Mouse (Mus musculus): ENCODE measurements around the gene Klhdc1. TPM values are rescaled to one million over a fixed set of nuclear protein-coding genes. Genes with fewer than 3 reads are reported as not detected.

Gene Klhdc1
- total and polyA plus RNA-seq, 3 experiments: 6.4 to 8.2 (median 7.2) TPM

DNA sequence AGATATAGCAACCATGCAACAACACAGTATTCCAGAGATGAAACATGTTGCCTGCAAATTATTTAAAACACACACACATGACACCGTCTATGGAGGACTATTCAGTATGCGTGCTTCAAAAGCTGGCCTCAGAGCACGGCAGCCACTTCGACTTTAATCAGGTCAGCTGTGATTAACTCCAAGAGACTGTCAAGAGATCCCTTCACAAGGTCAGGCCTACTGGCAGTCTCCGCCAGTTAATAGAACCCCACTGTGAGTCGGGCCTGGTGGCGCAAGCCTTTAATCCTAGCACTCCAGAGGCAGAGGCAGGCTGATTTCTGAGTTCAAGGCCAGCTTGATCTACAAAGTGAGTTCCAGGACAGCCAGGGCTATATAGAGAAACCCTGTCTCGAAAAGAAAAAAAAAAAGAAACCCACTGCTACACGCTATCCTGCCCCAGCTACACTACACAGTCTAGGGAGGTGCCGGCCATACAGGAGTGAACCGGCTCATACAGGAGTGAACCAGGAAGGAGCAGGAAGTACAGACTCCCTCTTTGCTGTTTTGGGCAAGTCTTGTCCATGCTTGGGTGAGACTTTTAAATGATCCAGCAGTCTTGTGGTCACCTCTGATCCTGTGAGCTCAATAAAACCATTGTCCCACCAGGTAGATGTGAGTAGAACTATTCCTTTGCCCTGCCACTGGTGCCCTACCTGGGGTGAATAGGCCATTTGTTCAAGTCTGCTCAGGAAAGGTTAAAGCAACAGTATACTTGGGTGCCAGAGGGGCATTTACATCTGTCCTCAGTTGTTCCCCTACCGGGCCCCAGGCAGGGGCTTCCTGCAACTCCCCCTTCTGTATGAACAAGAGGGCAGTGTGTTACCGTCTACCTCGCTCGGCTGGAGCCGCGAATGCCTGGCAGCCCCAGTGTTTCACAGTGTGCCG lies 30.7 kb upstream of the Klhdc1 start:
- Histone ChIP-seq H3K4me3 (replicated peaks in 1 of 3; ENCODE audit: low read depth in 2 of 3, low read length in 2 of 3, poor library complexity in 1 of 3) (no peak overlapping the region), H3K9ac (ENCODE audit: insufficient read depth, low read depth) (no peak overlapping the region), H3K36me3 (replicated peaks in 1 of 2; ENCODE audit: control insufficient read depth in 1 of 2, insufficient read depth in 1 of 2, low read length in 1 of 2) (peaks cover 32 to 69% of the 10 kb centered on the region in 2 experiments), H3K9me3 (replicated peaks; ENCODE audit: low read length) (no peaks in the 10 kb centered on the region), H3K4me1 (ENCODE audit: control insufficient read depth in 1 of 2, insufficient read depth in 2 of 2) (peaks cover 0 to 47% of the 10 kb centered on the region in 2 experiments; a peak in 2 of 4 replicates), H3K4me2 (ENCODE audit: insufficient read depth, low read depth, poor library complexity, severe bottlenecking) (no peak overlapping the region), H3K27ac (ENCODE audit: insufficient read depth, low read depth) (no peak overlapping the region), H3K79me2 (replicated peaks; ENCODE audit: control insufficient read depth, extremely low read depth, insufficient read depth, poor library complexity, severe bottlenecking) (no peaks in the 10 kb centered on the region), H3K27me3 (replicated peaks) (no peaks in the 10 kb centered on the region)
- TF ChIP-seq RCOR1 (conservative IDR thresholded peaks at IDR 0.05; ENCODE audit: low read depth, low read length) (no peak), MYC (IDR thresholded peaks at IDR 0.05; ENCODE audit: low read depth, low read length) (no peak), NRF1 (IDR thresholded peaks at IDR 0.05; ENCODE audit: low read depth, low read length) (no peak), ZC3H11A (IDR thresholded peaks at IDR 0.05; ENCODE audit: low read depth, low read length) (no peak), CTCF (conservative IDR thresholded peaks at IDR 0.05 in 1 of 2, IDR thresholded peaks at IDR 0.05 in 1 of 2; ENCODE audit: low read depth in 2 of 2, low read length in 2 of 2) (no peak)
- DNase-seq (ENCODE audit: extremely low read depth): no peak
- dilution Hi-C loops (cut with MboI; ENCODE audit: extremely low pct_ligation_motif_present, extremely low pct_unique_long_range_greater_than_20kb, low sequenced_read_pairs): no loop called here
- in situ Hi-C loops (cut with MboI; ENCODE audit: low pct_ligation_motif_present, low pct_unique_long_range_greater_than_20kb, low sequenced_read_pairs): loop anchor here (25.0 kb wide), 2 partner anchors 377 to 477 kb away; partner anchors contain the start of genes Sos2 and Vcpkmt

DNA sequence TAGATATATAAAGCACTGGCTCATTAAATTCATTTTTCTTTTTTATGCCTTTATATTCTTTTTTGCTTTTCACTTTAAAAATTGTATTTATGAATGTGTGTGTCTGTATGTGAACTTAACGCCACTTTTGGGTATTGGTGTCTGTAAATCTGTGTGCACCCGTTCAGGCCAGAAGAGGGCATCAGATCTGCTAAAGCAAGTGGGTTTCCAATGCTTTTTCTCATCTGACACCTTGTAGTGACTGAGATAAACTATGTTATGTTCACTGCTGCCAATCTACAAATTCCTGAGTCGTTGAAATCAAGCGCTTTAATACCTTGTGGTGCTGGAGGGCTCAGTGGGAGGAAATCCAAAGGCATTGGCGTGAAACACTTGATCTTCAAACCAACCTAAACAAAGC lies 29.9 kb upstream of the Klhdc1 start:
- no peak overlapping the region for H3K4me3 ChIP-seq (replicated peaks in 1 of 3; ENCODE audit: low read depth in 2 of 3, low read length in 2 of 3, poor library complexity in 1 of 3)
- H3K9me3 ChIP-seq (replicated peaks; ENCODE audit: low read length): no peaks in the 10 kb centered on the region
- no peak for DNase-seq (ENCODE audit: extremely low read depth)
- no peak overlapping the region for H3K9ac ChIP-seq (ENCODE audit: insufficient read depth, low read depth)
- in situ Hi-C loops (cut with MboI; ENCODE audit: low pct_ligation_motif_present, low pct_unique_long_range_greater_than_20kb, low sequenced_read_pairs): loop anchor here (25.0 kb wide), 2 partner anchors 376 to 476 kb away; partner anchors contain the start of genes Sos2 and Vcpkmt
- H3K4me2 ChIP-seq (ENCODE audit: insufficient read depth, low read depth, poor library complexity, severe bottlenecking): no peak overlapping the region
- peaks cover under 1 to 47% of the 10 kb centered on the region in 2 experiments; a peak in 2 of 4 replicates for H3K4me1 ChIP-seq (ENCODE audit: control insufficient read depth in 1 of 2, insufficient read depth in 2 of 2)
- TF ChIP-seq ELF1 (IDR thresholded peaks at IDR 0.05; ENCODE audit: low read depth, low read length) (no peak), ZMIZ1 (IDR thresholded peaks at IDR 0.05; ENCODE audit: low read depth, low read length) (no peak), POLR2AphosphoS2 (IDR thresholded peaks at IDR 0.05; ENCODE audit: low read depth, low read length) (no peak), SIN3A (IDR thresholded peaks at IDR 0.05; ENCODE audit: low read length) (no peak), MAZ (IDR thresholded peaks at IDR 0.05; ENCODE audit: low read depth, low read length) (no peak), SMC3 (IDR thresholded peaks at IDR 0.05; ENCODE audit: low read depth, low read length) (peak; percentile 43), ZNF384 (IDR thresholded peaks at IDR 0.05; ENCODE audit: low read depth, low read length) (no peak), JUN (IDR thresholded peaks at IDR 0.05; ENCODE audit: insufficient read depth, low read depth, low read length) (no peak), PAX5 (IDR thresholded peaks at IDR 0.05; ENCODE audit: low read length) (no peak), TCF12 (IDR thresholded peaks at IDR 0.05; ENCODE audit: low read depth, low read length) (no peak), USF1 (IDR thresholded peaks at IDR 0.05; ENCODE audit: low read depth, low read length) (no peak), RAD21 (IDR thresholded peaks at IDR 0.05; ENCODE audit: low read depth, low read length) (peak; percentile 24), NELFE (IDR thresholded peaks at IDR 0.05; ENCODE audit: low read depth, low read length) (no peak), RCOR1 (conservative IDR thresholded peaks at IDR 0.05; ENCODE audit: low read depth, low read length) (no peak), CTCF (conservative IDR thresholded peaks at IDR 0.05 in 1 of 2, IDR thresholded peaks at IDR 0.05 in 1 of 2; ENCODE audit: low read depth in 2 of 2, low read length in 2 of 2) (peak in 1 of 2 experiments; percentile 49; a peak in 2 of 4 replicates)
- dilution Hi-C loops (cut with MboI; ENCODE audit: extremely low pct_ligation_motif_present, extremely low pct_unique_long_range_greater_than_20kb, low sequenced_read_pairs): no loop called here
- no peaks in the 10 kb centered on the region for H3K79me2 ChIP-seq (replicated peaks; ENCODE audit: control insufficient read depth, extremely low read depth, insufficient read depth, poor library complexity, severe bottlenecking)
- H3K36me3 ChIP-seq (replicated peaks in 1 of 2; ENCODE audit: control insufficient read depth in 1 of 2, insufficient read depth in 1 of 2, low read length in 1 of 2): peaks cover 32 to 70% of the 10 kb centered on the region in 2 experiments
- no peaks in the 10 kb centered on the region for H3K27me3 ChIP-seq (replicated peaks)
- no peak overlapping the region for H3K27ac ChIP-seq (ENCODE audit: insufficient read depth, low read depth)
